Comparison of ENCODE assay signal across 8 mouse cellular contexts in the genomic region with DNA sequence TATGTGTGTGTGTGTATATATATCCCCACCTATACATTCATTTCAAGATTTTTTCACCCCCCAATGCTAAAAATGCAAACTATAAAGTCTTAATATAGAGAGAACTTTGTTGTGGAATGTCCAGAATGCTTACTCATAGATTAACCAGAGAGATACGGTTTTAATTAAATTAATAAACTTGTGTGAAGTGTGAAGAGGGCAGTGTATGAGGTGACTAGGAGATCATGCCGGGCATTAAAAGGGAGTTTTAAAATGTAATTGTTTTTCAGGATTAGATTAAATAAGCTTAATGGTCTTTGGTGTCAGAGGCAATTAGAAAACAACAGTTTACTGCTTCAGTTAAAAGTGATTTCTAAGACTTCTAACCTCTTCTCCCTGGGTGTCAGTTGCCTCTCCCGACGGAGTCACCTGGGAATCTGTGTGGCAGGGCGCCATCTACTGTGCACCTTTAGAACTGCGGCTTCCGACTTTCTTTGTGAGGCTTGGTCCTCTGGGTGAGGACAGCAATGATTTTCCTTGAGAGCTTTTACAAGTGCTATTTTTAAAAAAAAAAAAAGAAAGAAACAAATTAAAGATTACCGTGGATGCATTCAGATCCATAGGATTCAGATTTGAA. TPM values are rescaled to one million over a fixed set of nuclear protein-coding genes. Genes with fewer than 3 reads are reported as not detected.
DNase-seq lines count a peak whose midpoint lies in the region; ATAC-seq and TF ChIP-seq lines count a peak whose summit lies in the region.

No protein-coding gene starts in this region.

- intact Hi-C loops in left cerebral cortex, postnatal 4 days (cut with DNase I): no loop called here

- no peak overlapping the region for H3K9ac ChIP-seq in hindbrain, embryonic 11.5 days (ENCODE audit: low read depth, low read length)
- H3K9ac ChIP-seq in hindbrain, embryonic 12.5 days: no peak overlapping the region
- H3K9ac ChIP-seq in forebrain, embryonic 16.5 days (replicated peaks; ENCODE audit: low read depth, low read length): no peak overlapping the region
- H3K9ac ChIP-seq in hindbrain, postnatal 0 days (replicated peaks; ENCODE audit: low read length): no peak overlapping the region
- no peak overlapping the region for H3K9ac ChIP-seq in neural tube, embryonic 12.5 days

- H3K27me3 ChIP-seq in hindbrain, embryonic 11.5 days (ENCODE audit: control insufficient read depth, insufficient read depth, low read length): no peaks in the 10 kb centered on the region
- H3K27me3 ChIP-seq in hindbrain, embryonic 12.5 days: no peaks in the 10 kb centered on the region
- no peaks in the 10 kb centered on the region for H3K27me3 ChIP-seq in forebrain, embryonic 16.5 days (replicated peaks; ENCODE audit: control insufficient read depth, insufficient read depth, low read length)
- no peaks in the 10 kb centered on the region for H3K27me3 ChIP-seq in hindbrain, postnatal 0 days (ENCODE audit: insufficient read depth, low read length)
- no peaks in the 10 kb centered on the region for H3K27me3 ChIP-seq in neural tube, embryonic 12.5 days (replicated peaks)

- no peak overlapping the region for H3K27ac ChIP-seq in hindbrain, embryonic 11.5 days (ENCODE audit: low read depth, low read length)
- no peak overlapping the region for H3K27ac ChIP-seq in hindbrain, embryonic 12.5 days
- no peak overlapping the region for H3K27ac ChIP-seq in forebrain, embryonic 16.5 days (ENCODE audit: low read length)
- H3K27ac ChIP-seq in hindbrain, postnatal 0 days: no peak overlapping the region
- H3K27ac ChIP-seq in neural tube, embryonic 12.5 days: no peak overlapping the region

- ATAC-seq in hindbrain, embryonic 11.5 days (ENCODE audit: low FRiP score): peak; percentile 64; the same call in 1 of the 2 replicates
- no peak for ATAC-seq in hindbrain, embryonic 12.5 days (ENCODE audit: low FRiP score)
- peak; percentile 83 for ATAC-seq in cerebellum, adult (ENCODE audit: insufficient number of reproducible peaks, low FRiP score, low TSS enrichment)
- ATAC-seq in forebrain, embryonic 16.5 days: peak; percentile 66; the same call in 1 of the 2 replicates
- ATAC-seq in hindbrain, postnatal 0 days: peak; percentile 59; the same call in 1 of the 2 replicates
- ATAC-seq in neural tube, embryonic 12.5 days (ENCODE audit: low FRiP score, low read depth): peak; percentile 56; the same call in 1 of the 2 replicates

- TF ChIP-seq CTCF in hindbrain, postnatal 0 days (IDR thresholded peaks at IDR 0.05; ENCODE audit: low read depth): peak; percentile 88

- H3K4me1 ChIP-seq in hindbrain, embryonic 11.5 days (replicated peaks; ENCODE audit: control insufficient read depth, insufficient read depth, low read length): no peaks in the 10 kb centered on the region
- H3K4me1 ChIP-seq in hindbrain, embryonic 12.5 days: no peaks in the 10 kb centered on the region
- H3K4me1 ChIP-seq in forebrain, embryonic 16.5 days (replicated peaks; ENCODE audit: control insufficient read depth, insufficient read depth, low read length): no peaks in the 10 kb centered on the region
- H3K4me1 ChIP-seq in hindbrain, postnatal 0 days (ENCODE audit: insufficient read depth, low read length): no peaks in the 10 kb centered on the region
- no peaks in the 10 kb centered on the region for H3K4me1 ChIP-seq in neural tube, embryonic 12.5 days

- DNase-seq in hindbrain, embryonic 11.5 days (ENCODE audit: low spot score): peak; percentile 90
- DNase-seq in hindbrain, postnatal 0 days (ENCODE audit: low spot score): peak; percentile 84
- peak; percentile 77 for DNase-seq in left cerebral cortex, postnatal 4 days
- peak; percentile 40 for DNase-seq in testis, postnatal 14 days (ENCODE audit: low spot score)

- no peak overlapping the region for H3K4me3 ChIP-seq in hindbrain, embryonic 11.5 days (ENCODE audit: low read depth, low read length)
- H3K4me3 ChIP-seq in hindbrain, embryonic 12.5 days: no peak overlapping the region
- no peak overlapping the region for H3K4me3 ChIP-seq in forebrain, embryonic 16.5 days (replicated peaks; ENCODE audit: low read length)
- H3K4me3 ChIP-seq in hindbrain, postnatal 0 days (ENCODE audit: low read length): no peak overlapping the region
- no peak overlapping the region for H3K4me3 ChIP-seq in neural tube, embryonic 12.5 days

- WGBS in hindbrain, embryonic 11.5 days: 18% methylated on average over 8 of the region's 8 CpGs
- 22% methylated on average over 8 of the region's 8 CpGs for WGBS in hindbrain, embryonic 12.5 days
- 12% methylated on average over 8 of the region's 8 CpGs for whole genome bisulfite sequencing in forebrain, embryonic 16.5 days
- WGBS in hindbrain, postnatal 0 days: 13% methylated on average over 8 of the region's 8 CpGs
- 19% methylated on average over 8 of the region's 8 CpGs for WGBS in neural tube, embryonic 12.5 days

- H3K36me3 ChIP-seq in hindbrain, embryonic 11.5 days (ENCODE audit: control insufficient read depth, insufficient read depth, low read length): no peaks in the 10 kb centered on the region
- H3K36me3 ChIP-seq in hindbrain, embryonic 12.5 days: no peaks in the 10 kb centered on the region
- no peaks in the 10 kb centered on the region for H3K36me3 ChIP-seq in forebrain, embryonic 16.5 days (ENCODE audit: control insufficient read depth, insufficient read depth)
- H3K36me3 ChIP-seq in hindbrain, postnatal 0 days (ENCODE audit: insufficient read depth, low read length): no peaks in the 10 kb centered on the region
- H3K36me3 ChIP-seq in neural tube, embryonic 12.5 days: no peaks in the 10 kb centered on the region

- no peak overlapping the region for H3K4me2 ChIP-seq in hindbrain, embryonic 11.5 days (replicated peaks; ENCODE audit: low read depth, low read length)
- no peak overlapping the region for H3K4me2 ChIP-seq in hindbrain, embryonic 12.5 days (replicated peaks)
- H3K4me2 ChIP-seq in forebrain, embryonic 16.5 days (ENCODE audit: low read length): no peak overlapping the region
- H3K4me2 ChIP-seq in hindbrain, postnatal 0 days (ENCODE audit: low read depth, low read length): no peak overlapping the region
- H3K4me2 ChIP-seq in neural tube, embryonic 12.5 days (replicated peaks): no peak overlapping the region

- no peaks in the 10 kb centered on the region for H3K9me3 ChIP-seq in hindbrain, embryonic 11.5 days (ENCODE audit: control insufficient read depth, low read length)
- no peaks in the 10 kb centered on the region for H3K9me3 ChIP-seq in hindbrain, embryonic 12.5 days (replicated peaks)
- no peaks in the 10 kb centered on the region for H3K9me3 ChIP-seq in forebrain, embryonic 16.5 days (ENCODE audit: control insufficient read depth, low read length)
- H3K9me3 ChIP-seq in hindbrain, postnatal 0 days (ENCODE audit: low read length): no peaks in the 10 kb centered on the region
- H3K9me3 ChIP-seq in neural tube, embryonic 12.5 days: no peaks in the 10 kb centered on the region

RNA-seq across cellular contexts. Expression of a gene that starts 27.4 kb away (rescaled TPM):
- not detected in 2 replicates for polyA plus RNA-seq in hindbrain, embryonic 11.5 days (2014; fragmentation: Nextera tagmentation; extraction: Ambion mirVana)
- not detected in 2 replicates for polyA plus RNA-seq in hindbrain, embryonic 12.5 days (2016; fragmentation: Nextera tagmentation; extraction: Ambion mirVana)
- polyA plus RNA-seq in forebrain, embryonic 16.5 days (2015; fragmentation: Nextera tagmentation; extraction: Ambion mirVana): not detected in 2 replicates
- total RNA-seq in hindbrain, postnatal 0 days (2014; rRNA removed): not detected in 2 replicates
- polyA plus RNA-seq in hindbrain, postnatal 0 days (2015; fragmentation: Nextera tagmentation; extraction: Ambion mirVana): not detected in 2 replicates
- not detected for total RNA-seq in left cerebral cortex, postnatal 4 days (2021)
- polyA plus RNA-seq in neural tube, embryonic 12.5 days (2016; fragmentation: Nextera tagmentation; extraction: Ambion mirVana): not detected in 2 replicates

Comparison
In these comparisons a context has a peak if more than half of its experiments do, and no peak if none do; other contexts are left out.
1. DNase-seq: peak in every context shown above with its lines; median percentile 90 in hindbrain, embryonic 11.5 days; 84 in hindbrain, postnatal 0 days; 77 in left cerebral cortex, postnatal 4 days; 40 in testis, postnatal 14 days.